Mouse (Mus musculus) neutrophil, adult 5-6 weeks (primary cell): ENCODE measurements around the gene Ccer2. TPM values are rescaled to one million over a fixed set of nuclear protein-coding genes. Genes with fewer than 3 reads are reported as not detected.
A peak's percentile ranks its signal among the peaks of the same experiment; 100 is the strongest.

Source experiments
- ATAC-seq: fragments of 151-379, 151-347 bp; 2 replicates; pipeline ENCODE4 v1.8.0; 2017; ENCODE audit warnings: mild to moderate bottlenecking, moderate TSS enrichment; ENCODE audit not compliant: insufficient number of reproducible peaks, poor library complexity, low FRiP score, severe bottlenecking; ENCODE audit errors: extremely low read depth
- total RNA-seq: library from RNA; stranded (forward); fragments of 200-1000 nt; gene quantifications from 2 replicates; pipeline ENCODE4 v1.2.3, GENCODE M21; 2017

The Ccer2 gene
- total RNA-seq, 1 experiment from 2014 or later: not detected

DNA sequence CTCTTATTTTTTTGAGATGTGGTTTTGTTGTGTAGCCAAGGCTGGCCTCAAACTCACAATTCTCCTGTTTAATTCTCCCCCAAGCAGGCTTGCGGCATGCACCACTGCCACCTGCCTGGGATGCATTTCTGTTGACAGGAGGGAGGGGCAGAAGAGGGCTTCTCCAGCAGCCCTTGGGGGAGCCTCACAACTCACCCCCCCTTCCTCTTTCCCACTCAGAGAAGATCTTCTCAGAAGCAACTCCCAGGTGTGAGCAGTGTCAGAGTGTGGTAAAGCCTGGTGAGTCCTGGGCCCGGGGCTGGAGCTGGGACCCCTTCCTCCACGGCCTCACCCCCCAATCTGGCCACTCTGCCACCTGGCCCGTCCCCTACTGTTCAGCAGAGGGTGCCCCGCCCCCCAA is 29.2 kb downstream of the Ccer2 start:
- no peak for ATAC-seq

DNA sequence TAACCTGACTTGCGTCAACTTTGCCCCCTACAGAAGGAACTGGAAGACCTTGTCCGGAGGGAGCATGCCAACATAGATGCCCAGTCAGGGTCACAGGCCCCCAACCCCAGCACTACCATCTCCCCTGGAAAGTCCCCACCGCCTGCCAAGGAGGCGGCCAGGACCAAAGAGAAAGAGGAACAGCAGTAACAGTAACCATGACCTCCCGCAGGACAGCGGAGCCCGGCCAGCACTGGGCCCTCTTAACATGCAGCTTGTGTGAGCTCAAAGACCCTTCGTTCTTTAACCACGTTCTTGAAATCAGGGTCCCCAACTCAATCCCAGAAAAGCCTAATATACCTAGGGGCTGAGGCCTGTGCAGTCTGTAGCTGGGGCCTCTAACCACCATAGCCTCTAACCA is 31.9 kb downstream of the Ccer2 start:
- ATAC-seq: no peak

DNA sequence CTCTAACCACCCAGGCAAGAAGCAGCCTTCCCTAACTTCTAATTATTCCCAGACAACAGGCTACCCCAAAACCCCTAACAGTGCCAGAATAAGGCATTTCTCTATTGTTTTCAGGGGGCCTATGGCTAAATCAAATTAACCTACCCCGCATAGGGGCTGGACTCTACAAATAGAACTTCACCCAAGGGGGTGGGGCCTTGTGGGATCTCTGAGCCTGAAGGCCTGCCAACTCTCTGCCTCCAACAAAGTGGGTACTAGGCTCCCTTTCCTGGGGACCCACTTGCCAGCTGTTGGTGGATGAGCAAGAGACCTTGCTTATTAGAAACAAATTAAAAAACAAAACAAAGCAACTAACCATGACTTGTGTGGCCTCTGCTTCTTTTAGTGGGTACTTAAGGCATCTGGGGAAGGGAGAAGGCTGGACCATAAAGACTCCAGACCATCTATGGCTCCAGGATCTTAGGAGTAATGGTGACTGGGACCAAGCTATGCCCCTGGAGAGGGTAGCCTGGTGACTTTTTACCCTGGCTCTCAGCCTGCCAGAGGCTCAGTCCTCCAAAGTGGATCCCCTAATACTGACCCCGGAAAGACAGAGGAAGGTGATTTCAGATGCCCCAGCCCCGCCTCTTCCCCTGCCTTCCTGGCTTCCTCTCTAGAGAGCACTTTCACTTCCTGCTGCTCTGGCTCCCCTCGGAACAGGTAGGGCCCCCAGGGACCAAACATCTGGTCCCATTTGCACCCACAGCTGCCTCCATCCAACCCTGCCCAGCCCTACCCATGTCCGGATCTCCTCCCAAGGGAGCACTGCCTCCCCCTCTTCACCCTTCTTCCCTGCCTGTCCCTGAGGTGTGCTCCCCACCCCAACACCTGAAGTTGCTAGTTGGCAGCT is 32.6 kb downstream of the Ccer2 start, which contains the start of gene Rinl:
Gene Rinl (plus strand): TSS at position 663 of the 889 bp plus-strand sequence.
- peak; percentile 82 for ATAC-seq

DNA sequence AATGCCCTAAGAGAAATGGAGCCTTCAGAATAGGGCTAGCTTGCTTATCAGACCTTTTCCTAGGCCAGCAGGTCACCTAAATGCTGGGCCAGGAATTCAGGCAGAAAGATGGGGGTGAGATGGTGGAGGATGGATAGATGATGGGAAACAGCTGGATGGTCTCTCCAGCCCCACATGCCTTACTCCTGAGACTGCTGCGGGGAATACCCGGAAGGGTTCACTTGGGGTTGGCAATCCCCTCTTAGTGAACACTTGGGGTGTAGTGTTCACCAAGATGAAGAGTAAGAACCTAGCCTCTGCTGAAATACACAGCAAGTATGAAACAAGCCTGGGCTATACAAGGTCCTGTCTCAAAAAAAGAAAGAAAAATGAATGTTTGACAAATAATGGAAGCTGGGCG is 33.3 kb downstream of the Ccer2 start:
- no peak for ATAC-seq

DNA sequence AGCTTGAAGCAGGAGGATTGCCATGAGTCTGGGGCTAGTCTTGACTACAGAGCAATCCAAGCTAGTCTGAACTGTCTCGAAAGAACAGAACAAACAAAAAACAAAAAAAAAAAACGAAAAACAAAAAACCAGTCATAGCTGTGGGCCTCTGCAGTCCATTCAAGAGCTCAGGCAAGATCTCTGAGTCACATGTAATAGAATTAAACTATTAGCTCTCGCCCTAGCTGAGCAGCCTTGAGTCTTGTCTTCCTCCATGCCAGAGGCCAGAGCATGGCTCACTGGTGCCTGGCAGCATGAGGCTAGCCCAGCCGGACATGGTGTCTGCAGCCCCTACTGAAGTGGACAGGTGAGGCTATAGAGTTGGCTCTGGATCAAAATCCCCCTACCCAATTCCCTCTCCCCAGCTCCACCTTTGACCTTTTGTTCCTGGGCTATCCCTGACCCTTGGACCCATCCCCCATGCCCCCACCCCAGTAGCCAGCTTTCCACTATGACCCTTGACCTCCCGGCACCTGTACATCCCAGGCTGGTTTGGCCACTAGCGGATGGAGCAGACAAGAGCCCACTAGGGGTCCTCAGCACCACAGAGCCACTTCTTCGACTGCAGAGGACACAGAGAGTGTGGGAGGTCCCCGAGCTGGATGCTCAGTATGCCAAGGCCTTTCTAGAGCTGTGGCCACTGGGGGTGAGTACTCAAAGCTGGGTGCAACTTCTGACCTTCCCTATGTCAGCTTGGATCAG is 34.3 kb downstream of the Ccer2 start:
- no peak for ATAC-seq

DNA sequence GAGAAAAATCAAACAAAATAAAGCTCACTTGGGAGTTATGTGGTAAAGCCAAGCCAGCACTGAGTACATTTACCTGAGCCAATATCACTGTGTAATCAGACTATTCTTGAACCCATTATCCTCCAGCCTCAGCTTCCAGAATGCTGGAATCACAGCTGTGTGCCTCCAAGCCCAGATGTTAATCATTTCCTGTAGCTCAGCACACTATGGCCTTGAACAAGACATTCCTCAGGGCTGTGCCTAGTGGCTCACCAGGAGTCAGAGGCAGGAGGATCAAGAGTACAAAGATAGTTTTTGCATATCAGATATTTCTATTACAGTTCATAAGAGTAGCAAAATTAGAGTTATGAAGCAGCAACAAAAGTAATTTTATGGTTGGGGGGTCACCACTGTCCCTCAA is 35.7 kb downstream of the Ccer2 start:
- no peak for ATAC-seq

DNA sequence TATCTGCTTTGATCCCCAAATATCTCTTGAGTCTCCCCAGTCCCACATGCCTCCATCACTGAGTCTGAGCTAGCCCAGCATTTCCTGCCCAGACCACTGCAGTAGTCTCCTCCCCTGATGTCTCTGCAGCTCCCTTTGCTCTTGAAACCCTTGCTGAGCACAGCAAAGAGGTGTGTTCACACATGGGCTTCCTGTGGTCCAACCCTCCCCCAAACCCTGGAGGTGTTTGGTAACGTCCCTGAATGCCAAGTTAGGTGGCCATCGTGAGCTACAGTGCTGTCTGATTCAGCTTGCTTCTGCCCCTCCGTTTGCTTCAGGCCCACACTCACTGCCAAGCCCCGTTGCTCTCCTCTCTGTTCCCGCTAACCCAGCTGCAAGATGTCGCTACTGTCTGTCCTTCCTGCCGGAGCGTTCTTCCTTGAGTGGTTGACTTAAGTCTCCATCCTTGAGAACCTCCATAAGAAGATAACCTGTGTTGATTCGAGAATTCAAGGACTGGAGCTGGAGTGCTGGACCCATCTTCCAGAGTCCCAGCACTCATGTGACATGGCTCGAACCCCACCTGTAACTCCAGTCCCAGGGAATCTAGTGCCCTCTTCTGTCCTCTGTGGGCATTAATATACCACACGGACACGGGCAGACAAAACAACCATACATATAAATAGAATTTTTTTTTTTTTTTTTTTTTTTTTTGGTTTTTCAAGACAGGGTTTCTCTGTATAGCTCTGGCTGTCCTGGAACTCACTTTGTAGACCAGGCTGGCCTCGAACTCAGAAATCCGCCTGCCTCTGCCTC is 36.6 kb downstream of the Ccer2 start:
- no peak for ATAC-seq

DNA sequence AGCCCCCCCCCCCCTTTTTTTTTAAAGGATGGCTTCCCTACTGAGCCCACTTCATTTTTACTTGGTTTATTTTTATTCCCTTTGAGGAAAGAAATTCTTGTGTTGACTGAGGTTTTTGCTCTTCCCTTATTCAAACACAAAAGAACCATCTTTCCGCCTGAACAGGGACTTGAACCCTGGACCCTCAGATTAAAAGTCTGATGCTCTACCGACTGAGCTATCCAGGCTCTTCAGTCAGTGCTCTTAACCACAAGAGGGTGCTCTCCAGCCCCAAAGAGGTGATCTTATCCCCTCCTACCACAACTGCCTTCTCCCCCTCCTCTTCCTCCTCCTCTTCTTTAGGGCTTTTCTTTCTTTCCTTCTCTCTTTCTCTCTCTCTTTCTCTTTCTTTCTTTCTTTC is 37.9 kb downstream of the Ccer2 start:
- no peak for ATAC-seq

DNA sequence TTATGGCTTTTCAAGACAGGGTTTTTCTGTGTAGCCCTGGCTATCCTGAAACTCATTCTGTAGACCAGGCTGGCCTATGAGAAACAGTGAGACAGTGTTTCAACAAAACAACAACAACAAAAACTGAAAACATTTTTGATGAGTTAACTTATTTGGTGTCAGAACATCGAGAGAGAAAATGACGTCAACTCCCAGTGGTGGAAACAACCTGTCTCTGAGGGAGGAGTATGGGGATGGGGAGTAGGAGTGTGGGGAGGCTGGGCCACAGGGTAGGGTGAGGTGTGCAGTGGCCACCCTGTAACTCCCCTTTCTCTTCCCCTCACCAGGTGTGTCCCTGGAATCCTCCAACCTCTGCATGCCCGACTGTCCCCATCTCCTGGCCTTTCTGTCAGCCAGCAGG is 38.5 kb downstream of the Ccer2 start:
- no peak for ATAC-seq

DNA sequence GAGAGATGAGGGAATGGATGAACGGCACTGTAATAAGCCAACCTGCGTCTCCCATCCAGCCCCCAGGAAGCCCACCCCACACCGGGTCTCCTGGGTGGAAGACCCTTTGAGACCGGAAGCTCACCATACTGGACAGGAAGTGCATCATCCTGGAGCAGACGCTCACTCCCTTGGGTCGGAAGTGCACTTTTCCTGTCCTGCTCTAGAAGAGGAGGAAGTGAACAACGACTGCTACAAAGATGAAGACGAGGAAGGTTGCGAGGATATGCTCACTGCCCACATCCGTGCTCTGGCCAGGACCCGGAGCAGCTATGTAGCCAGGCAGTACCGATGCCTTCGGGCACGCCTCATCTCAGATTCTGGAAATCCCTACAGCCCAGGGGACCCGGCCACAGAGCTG is 39.9 kb downstream of the Ccer2 start:
- ATAC-seq: 0 out of 2 replicates have a peak, but pooled peaks have one; percentile 4

DNA sequence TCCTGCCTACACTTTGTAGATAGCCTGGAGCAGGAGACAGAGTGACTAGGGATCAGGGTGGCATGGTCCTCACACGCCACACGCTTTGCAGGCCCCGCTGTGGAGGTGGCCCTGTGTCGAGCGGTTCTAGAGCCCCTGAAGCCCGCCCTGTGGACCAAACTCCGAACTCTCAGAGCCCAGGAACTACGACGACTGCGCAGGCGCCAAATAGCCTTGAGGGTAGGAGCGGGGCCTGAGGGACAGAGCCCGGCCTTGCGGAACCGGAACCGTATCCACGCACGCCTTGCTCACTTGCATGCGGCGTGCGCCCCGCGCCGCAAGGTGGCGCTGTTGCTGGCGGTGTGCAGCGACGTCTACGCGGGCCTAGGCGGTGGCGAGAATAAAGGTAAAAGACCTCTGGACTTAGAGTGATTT is 40.6 kb downstream of the Ccer2 start:
- ATAC-seq: peak; percentile 86

DNA sequence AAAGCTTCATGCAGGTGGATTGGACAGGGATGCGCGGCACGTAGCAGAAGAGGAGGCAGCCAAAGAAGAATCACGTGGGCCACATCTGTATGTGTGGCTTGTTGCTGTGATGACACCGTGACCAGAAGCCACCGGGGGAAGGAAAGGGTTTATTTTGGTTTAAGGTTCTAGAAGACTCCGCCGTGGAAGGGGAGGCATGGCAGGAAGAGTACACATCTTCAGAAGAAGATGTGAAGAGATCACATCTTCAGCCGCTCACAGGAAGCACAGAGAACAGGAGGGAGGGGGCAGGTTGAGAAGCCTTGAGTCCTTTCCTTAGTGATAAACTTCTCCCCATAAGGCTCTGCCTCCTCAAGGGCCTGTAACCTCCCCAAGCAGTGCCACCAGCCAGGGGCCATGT is 44.0 kb downstream of the Ccer2 start:
- no peak for ATAC-seq

DNA sequence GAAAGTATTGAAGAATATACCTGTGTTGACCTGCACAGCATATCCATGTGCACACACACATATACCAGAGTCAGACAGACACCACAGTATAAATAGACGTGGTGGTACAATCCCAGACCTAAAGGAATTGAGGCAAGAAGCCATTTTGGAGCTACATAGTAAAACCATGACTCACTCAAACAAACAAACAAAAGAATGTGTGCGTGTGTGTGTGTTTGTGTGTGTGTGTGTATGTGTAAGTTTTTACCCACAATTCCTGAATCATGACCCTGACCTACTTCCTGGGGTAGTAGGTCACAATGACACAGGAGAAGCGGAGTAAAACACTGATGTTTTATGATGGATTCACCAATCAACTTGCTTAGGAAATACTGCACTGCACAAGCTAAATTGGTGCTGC is 45.5 kb downstream of the Ccer2 start:
- no peak for ATAC-seq

DNA sequence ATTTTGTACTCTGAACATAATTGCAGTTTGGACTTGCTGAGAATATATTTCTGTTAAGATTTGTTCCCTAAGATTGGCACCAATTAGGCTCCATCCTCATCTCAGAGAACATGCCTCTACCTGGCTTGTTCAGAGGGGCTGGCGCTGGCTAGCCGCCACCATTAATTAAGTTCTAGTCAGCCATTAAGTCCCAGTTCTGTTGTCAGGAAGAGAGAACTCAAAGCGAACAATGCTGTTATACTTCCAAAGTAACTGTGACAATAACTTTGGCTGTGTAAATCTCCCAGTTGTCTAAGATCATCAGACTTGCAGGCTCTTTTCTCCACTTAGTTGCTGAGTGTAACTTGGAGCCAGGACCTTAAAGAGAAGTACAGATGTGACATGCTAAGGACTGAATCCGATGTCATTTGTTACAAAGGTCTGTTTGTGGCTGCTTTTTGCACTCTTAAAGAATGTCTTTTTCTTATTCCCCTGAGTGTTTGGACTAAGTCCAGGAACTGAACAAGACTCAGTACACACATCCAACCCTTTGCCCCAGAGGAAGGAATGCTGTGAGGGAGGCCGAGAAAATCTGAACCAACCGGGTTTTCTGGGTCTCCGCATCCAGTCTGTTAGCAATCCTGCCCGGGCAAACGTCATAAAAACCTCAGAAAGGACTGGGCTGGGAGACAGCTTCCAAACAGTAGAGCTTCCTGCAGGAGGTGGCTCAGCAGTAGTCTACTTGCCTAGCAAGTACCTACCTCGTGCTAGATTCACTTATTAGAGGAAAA is 46.1 kb downstream of the Ccer2 start:
- ATAC-seq: no peak

DNA sequence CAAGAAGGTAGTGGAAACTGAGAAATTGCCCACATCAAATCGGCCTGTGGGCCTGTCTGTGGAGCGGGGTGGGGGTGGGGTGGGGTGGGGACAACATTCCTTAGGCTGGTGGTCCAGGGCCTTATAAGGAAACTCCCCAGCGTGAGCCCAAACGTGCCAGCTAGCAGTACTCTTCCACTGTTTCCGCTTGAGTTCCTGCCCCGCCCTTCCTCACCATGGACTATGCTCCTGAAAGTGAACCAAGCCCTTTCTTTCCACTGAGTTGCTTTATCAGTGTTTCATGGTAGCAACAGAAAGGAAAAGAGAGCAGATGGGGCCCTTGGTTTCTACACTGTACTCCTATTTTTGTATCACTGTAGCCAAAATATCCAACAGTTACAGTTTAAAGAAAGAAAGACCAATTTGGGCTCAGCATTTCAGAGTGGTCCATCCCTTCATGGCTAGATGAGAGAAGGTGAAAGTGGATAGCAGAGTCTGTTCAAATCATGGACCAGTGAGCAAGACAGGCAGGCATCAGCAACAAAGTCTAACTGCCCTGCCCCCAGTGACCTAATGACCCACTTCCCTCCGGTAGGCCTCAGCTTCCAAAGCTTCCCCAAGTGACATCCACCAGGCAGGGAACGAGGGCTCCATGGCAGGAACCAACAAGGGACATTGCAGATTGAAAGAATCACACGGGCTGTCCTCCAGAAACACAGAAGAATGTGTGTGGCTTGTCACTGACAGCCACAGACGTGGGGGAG is 47.0 kb downstream of the Ccer2 start:
- ATAC-seq: no peak

DNA sequence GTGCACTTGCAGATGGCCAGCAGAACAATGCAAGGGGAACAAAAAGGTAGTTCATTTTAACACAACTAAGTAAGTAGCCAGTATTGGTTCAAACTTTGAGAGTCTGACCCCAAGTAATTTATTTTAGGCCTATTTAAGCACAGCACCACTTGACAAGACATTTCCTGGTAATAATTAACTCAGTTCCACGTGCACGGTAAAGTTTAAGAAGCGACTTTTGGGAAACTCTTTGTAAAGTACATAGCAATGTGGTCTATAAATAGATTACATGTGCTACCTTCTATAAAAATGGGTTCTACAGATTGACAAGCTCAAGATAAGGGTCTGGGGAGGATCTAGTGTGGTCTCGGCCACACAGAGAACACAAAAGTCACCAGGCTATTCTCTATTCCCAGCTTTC is 47.8 kb downstream of the Ccer2 start:
- ATAC-seq: no peak

DNA sequence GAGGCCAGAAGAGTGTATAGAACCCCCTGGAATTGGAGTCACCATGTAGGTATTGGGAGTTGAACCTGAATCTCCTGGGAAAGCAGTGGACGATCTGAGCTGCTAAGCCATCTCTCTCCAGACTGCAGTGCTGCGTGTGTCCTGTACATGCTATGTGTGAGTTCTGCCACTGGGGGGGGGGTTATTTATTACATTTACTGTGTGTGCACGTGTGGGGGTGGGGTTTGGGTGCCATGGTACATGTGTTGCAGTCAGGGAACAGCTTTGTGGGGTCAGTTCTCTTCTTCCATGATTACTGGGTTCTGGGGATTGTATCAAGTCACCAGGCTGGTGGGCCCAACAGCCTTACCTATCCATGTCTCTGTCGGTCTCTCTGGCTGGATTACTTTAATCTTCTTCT is 50.9 kb downstream of the Ccer2 start:
- no peak for ATAC-seq

DNA sequence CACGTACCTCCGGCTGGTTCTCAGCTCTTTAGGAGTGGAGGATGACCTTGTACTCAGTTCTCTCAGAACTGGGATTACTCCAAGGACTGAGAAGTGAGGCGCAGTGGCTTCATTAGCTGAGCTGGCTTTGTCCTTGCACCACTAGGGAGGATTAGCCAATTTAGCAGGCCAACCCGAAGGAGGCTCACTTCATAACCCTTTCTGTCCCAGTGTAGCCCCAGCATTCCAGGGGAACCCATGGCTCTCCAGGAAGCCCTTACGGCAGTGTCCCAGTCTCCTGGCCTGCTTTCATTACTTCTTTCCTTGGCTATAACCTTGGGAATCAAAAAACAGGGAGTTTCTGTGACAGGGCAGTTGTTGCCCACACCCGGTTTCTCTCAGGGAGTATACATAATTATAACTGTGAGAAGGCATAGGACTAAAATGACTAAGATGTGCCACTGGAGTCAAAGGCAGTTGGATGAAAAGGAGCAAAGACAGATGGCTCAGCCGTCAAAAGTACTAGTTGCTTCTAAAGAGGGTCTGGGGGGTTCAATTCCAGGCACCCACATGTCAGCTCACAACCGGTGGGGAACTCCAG is 51.8 kb downstream of the Ccer2 start:
- ATAC-seq: no peak
